Mouse (Mus musculus) kidney, embryonic 16.5 days (tissue): ENCODE measurements at regions not wholly inside any gene's neighbourhood (a gene's known extent, or its start where the extent isn't known, plus 50 kb on each side); places are given as distances from the start of the nearest gene placed in this dataset.
"Not testable (repeated sequence)": the region's sequence is repeated elsewhere in the genome, so short reads cannot be mapped to it uniquely, and the experiment has no call there.

ENCODE experiments used
- ATAC-seq: fragments of 200-750 bp; cut with Nextera tagmentation; 2 replicates; pipeline ENCODE4 v1.8.0; 2017; ENCODE audit warnings: moderate TSS enrichment; ENCODE audit not compliant: low FRiP score, low TSS enrichment
- H3K27ac ChIP-seq: fragments of 300-500 bp; sonication (generic); 2 replicates; pipeline ENCODE4 v1.5.1; 2014; ENCODE audit warnings: low read length
- H3K27me3 ChIP-seq: fragments of 300-500 bp; sonication (generic); 2 replicates; pipeline ENCODE4 v1.6.1; 2014; ENCODE audit warnings: low read length, control low read depth, mixed read lengths; ENCODE audit not compliant: insufficient read depth
- H3K36me3 ChIP-seq: fragments of 300-500 bp; sonication (generic); 2 replicates; pipeline ENCODE4 v1.6.1; 2014; ENCODE audit warnings: low read length, control low read depth, mixed read lengths; ENCODE audit not compliant: insufficient read depth
- H3K4me1 ChIP-seq: fragments of 300-500 bp; sonication (generic); 2 replicates; pipeline ENCODE4 v1.6.1; 2014; ENCODE audit warnings: low read length, control low read depth, mixed read lengths; ENCODE audit not compliant: insufficient read depth
- H3K4me2 ChIP-seq: fragments of 300-500 bp; sonication (generic); replicated peaks from 2 replicates; pipeline ENCODE4 v1.6.1; 2014; ENCODE audit warnings: low read depth, low read length
- H3K4me3 ChIP-seq: fragments of 300-500 bp; sonication (generic); 2 replicates; pipeline ENCODE4 v1.5.1; 2014; ENCODE audit warnings: mild to moderate bottlenecking, low read length
- H3K9ac ChIP-seq: fragments of 300-500 bp; sonication (generic); replicated peaks from 2 replicates; pipeline ENCODE4 v1.6.1; 2014; ENCODE audit warnings: low read length
- H3K9me3 ChIP-seq: fragments of 300-500 bp; sonication (generic); 2 replicates; pipeline ENCODE4 v1.6.1; 2016; ENCODE audit warnings: low read length, control low read depth
- WGBS: fragments of 180-500 bp; shearing (Covaris S2); extraction: QIAGEN DNeasy Blood & Tissue Kit; methylation state at CpG from one replicate; pipeline ENCODE4 v1.1.7; 2014; 5-methylcytosine and 5-hydroxymethylcytosine counted together

DNA sequence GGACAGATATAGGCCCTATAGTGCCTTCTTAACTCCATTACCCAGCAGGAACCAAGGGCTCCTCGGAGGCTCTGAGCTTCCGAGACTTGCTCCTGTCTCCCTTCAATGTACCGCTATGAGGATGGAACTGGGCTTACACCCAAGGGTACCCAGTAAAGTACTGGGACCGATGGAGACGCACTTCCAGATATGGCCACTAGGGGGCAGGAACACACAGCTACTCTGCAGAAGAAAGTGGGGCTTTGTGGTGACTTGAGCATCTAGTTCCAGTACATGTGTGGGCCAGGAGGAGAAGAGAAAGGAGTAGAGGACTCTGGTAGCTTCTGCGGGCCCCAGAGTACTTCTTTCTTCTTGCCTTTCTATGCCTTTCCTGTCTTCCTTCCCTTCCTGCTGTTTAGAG lies 108.1 kb upstream of the Ywhaq start:
- not testable (repeated sequence) for H3K9me3 ChIP-seq, H3K4me2 ChIP-seq, H3K9ac ChIP-seq, H3K27ac ChIP-seq, H3K36me3 ChIP-seq, H3K4me3 ChIP-seq, H3K27me3 ChIP-seq, ATAC-seq, H3K4me1 ChIP-seq
- 43% methylated on average over 6 of the region's 6 CpGs for WGBS

DNA sequence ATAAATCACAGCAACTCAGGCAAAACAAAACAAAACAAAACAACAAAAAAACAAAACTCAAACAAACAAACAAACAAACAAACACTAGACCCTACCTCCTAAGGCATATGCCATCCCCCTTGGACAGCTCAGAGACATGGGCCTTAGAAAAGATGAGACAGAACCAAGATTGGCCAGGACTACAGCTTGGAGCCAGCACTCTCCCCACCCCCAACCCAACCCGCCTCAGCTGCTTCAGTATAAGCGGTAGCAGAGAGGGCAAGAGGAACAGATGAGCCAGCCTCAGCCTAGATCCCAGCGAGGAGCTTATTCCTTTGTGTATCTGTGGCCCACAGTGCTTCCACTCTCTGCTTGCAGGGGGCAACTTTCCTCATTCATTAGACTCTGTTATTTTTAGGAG lies 105.2 kb upstream of the Ywhaq start:
- Histone ChIP-seq H3K27ac (no peak overlapping the region), H3K36me3 (no peaks in the 10 kb centered on the region), H3K9ac (no peak overlapping the region), H3K4me2 (no peak overlapping the region), H3K4me1 (no peaks in the 10 kb centered on the region), H3K4me3 (no peak overlapping the region), H3K27me3 (no peaks in the 10 kb centered on the region), H3K9me3 (peaks cover 4% of the 10 kb centered on the region; the same call in 1 of the 2 replicates)
- WGBS: 58% methylated on average over 3 of the region's 3 CpGs
- no peak for ATAC-seq

DNA sequence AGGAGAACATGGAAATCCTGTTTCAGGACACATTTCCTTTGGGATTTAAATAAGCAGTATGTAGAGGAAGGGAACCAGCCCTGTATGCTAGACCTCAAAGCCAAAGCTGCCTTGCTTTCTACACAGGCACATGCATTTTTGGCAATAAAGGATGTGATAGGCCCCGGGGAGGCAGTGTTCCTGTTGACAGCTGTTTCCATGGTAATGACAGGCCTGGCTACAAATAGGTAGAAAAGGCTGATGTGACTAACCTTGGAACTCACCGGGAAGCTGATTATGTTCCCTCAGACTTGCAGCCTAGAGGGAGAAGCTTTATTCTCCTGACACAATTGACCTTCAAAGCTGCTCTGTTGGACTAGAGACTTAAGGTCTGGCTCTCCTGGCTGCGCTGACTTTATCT lies 101.6 kb upstream of the Ywhaq start:
- Histone ChIP-seq H3K27me3 (no peaks in the 10 kb centered on the region), H3K4me2 (no peak overlapping the region), H3K4me3 (no peak overlapping the region), H3K27ac (no peak overlapping the region), H3K36me3 (no peaks in the 10 kb centered on the region), H3K9me3 (peaks cover 6% of the 10 kb centered on the region; the same call in 1 of the 2 replicates), H3K9ac (no peak overlapping the region), H3K4me1 (no peaks in the 10 kb centered on the region)
- 70% methylated on average over 3 of the region's 3 CpGs for WGBS
- no peak for ATAC-seq

DNA sequence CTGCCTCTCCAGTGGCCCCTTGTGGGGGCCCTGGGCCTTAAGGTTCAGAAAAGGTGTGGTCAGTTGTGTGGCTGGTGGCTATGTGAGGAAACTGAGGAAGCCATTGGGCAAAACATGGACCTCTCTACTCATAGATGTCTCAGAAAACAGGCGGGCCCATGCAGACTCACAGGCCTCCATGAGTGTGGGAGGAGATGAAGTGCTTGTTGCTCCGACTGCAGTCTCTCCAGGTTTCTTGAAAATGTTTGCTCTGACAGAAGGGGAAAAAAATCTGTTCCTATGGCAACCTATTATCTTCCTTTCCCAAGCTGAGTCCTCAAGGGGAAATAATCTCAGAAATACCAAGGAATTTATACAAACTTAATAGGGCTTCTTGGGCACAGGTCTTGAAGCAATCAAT lies 95.3 kb upstream of the Ywhaq start:
- H3K9ac ChIP-seq: no peak overlapping the region
- ATAC-seq: no peak
- H3K4me1 ChIP-seq: no peaks in the 10 kb centered on the region
- H3K4me2 ChIP-seq: no peak overlapping the region
- WGBS: 67% methylated on average over 2 of the region's 2 CpGs
- no peaks in the 10 kb centered on the region for H3K27me3 ChIP-seq
- peaks cover 3% of the 10 kb centered on the region; the same call in 1 of the 2 replicates for H3K9me3 ChIP-seq
- no peaks in the 10 kb centered on the region for H3K36me3 ChIP-seq
- H3K27ac ChIP-seq: no peak overlapping the region
- H3K4me3 ChIP-seq: no peak overlapping the region

DNA sequence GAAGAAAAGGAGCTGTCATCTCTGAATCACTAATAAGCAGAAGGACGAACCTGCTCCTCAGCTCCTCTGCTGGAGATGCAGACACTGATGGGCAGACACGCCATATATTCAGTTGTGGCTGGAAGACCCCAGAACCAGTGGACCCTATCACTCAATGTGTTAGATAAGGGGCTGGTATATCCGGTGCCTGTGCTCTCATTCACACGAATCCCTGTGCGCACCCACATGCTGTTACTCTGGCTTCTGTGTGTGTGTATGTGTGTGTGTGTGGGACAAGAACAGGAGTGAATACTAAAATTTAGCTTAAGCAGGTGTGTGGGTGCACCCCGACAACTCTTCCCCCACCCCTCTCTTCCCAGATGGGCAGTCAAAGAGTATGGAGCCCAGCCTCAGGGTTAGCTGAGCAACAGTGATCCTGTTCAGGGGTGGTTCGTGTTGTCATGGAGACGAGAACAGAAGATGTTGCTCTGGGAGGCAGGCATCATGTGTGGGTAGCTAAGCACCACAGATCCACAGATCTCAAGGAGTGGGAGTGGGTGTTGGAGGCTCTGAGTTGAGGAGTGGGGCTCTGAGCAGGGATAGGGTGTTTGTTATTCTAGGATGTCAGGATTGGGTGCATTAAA lies 93.7 kb upstream of the Ywhaq start:
- H3K4me3 ChIP-seq: no peak overlapping the region
- H3K4me1 ChIP-seq: no peaks in the 10 kb centered on the region
- H3K27ac ChIP-seq: no peak overlapping the region
- no peak overlapping the region for H3K4me2 ChIP-seq
- no peaks in the 10 kb centered on the region for H3K9me3 ChIP-seq
- 86% methylated on average over 8 of the region's 8 CpGs for whole genome bisulfite sequencing
- H3K9ac ChIP-seq: no peak overlapping the region
- no peaks in the 10 kb centered on the region for H3K27me3 ChIP-seq
- no peak for ATAC-seq
- no peaks in the 10 kb centered on the region for H3K36me3 ChIP-seq

DNA sequence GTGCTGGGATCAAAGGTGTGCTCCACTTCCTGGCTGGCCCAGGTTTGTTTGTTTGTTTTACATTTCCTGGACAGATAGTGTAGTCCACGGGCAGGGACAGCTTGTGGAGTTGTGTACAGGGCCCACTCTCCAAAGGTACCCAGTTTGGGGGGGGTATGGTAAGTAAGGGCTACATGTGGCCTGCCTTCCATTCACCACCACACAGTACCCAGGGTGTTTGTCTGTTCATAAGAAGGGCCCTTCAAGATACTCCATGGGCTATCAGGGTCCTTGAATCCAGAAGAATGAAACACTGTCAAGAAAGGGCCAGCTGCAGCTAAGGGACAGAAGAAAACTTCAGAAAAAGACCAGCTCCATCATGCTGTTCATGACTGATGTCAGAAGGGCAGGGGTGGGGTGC lies 89.6 kb upstream of the Ywhaq start:
- H3K36me3 ChIP-seq: no peaks in the 10 kb centered on the region

DNA sequence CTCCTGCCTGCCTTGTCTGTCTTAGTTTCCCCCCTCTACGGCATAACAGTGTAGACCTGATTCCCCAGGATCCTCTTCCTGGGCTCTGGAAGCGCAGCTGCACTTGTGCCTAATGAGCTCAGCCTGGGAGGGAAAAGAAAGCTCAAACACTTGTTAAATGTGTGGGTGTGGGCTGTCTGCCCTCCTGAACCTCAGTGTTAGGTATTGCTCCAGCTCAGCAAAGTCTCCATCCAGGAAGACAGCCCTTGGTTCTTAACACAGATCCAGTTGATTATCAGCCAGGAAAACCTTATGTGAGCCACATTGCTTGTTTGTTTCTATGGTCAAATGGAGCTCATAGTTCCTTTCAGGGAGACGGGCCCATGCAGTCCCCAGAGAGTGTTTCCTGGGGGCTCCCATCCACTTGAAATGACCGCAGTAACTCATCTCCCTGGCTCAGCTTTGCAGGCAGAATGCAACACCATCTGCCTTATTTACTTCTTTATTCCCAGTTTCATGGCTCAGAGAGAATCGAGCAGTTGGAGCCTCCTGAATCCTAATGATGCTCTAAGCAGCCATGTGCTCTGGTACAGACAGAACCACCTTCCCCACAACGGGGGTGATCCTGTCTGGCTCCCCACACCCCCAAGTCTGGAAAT lies 88.4 kb upstream of the Ywhaq start:
- no peak for ATAC-seq
- WGBS: 70% methylated on average over 6 of the region's 6 CpGs
- Histone ChIP-seq H3K9ac (no peak overlapping the region), H3K27me3 (no peaks in the 10 kb centered on the region), H3K4me3 (no peak overlapping the region), H3K36me3 (no peaks in the 10 kb centered on the region), H3K9me3 (no peaks in the 10 kb centered on the region), H3K4me2 (no peak overlapping the region), H3K27ac (no peak overlapping the region), H3K4me1 (no peaks in the 10 kb centered on the region)

More for the DNA sequence above, 89.6 kb upstream of the Ywhaq start:
- no peak overlapping the region for H3K9ac ChIP-seq
- no peak for ATAC-seq
- no peaks in the 10 kb centered on the region for H3K27me3 ChIP-seq
- 32% methylated on average over 1 of the region's 1 CpGs for WGBS
- H3K27ac ChIP-seq: no peak overlapping the region
- H3K9me3 ChIP-seq: no peaks in the 10 kb centered on the region
- no peak overlapping the region for H3K4me3 ChIP-seq
- H3K4me1 ChIP-seq: no peaks in the 10 kb centered on the region
- no peak overlapping the region for H3K4me2 ChIP-seq

DNA sequence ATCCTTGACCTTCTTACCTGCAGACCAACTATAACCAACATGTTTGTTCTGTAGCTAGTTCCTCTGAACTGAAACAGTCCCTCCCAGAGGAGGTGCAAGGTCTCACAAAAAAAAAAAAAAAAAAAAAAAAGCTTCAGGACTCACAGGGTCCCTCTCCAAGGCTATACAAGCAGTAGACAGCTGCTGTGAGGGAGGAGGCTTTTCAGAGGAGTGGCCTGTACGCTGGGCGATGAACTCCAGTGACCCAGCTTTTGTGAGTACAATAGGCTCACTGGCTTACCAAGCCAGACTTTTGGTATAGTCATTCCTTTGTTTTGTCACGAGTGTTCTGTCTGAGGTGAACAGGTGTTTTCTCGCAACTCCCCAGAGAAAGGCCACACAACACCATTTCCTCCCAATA lies 85.8 kb upstream of the Ywhaq start:
- 63% methylated on average over 4 of the region's 4 CpGs for WGBS
- H3K4me3 ChIP-seq: no peak overlapping the region
- no peak for ATAC-seq

DNA sequence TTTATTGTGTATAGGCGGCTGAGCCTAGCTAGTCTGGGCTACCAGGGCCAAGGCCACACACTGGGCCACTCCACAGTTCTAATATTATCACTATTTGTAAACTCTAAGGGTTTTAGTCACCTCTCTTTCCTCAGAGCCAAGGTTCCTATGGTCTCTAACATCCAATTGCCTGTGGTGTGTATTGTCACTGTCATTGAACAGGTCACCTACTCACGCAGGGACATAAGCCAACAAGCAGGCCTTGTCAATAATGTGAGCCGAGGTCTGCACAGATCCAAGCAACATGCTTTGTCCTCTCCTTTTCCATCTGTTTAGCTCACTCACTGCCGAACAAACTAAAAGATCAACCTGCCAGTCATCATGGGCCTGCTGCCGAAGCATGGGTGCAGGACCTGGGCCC lies 79.5 kb upstream of the Ywhaq start:
- no peak overlapping the region for H3K27ac ChIP-seq
- no peaks in the 10 kb centered on the region for H3K36me3 ChIP-seq
- 0 out of 2 replicates have a peak, but pooled peaks cover 2% of the 10 kb centered on the region for H3K4me1 ChIP-seq
- no peak overlapping the region for H3K4me3 ChIP-seq
- H3K9me3 ChIP-seq: no peaks in the 10 kb centered on the region
- no peaks in the 10 kb centered on the region for H3K27me3 ChIP-seq
- H3K9ac ChIP-seq: no peak overlapping the region
- no peak overlapping the region for H3K4me2 ChIP-seq
- no peak for ATAC-seq
- 87% methylated on average over 5 of the region's 5 CpGs for WGBS

More for the DNA sequence above, 85.8 kb upstream of the Ywhaq start:
- Histone ChIP-seq H3K4me2 (no peak overlapping the region), H3K4me1 (no peaks in the 10 kb centered on the region), H3K27ac (no peak overlapping the region), H3K36me3 (no peaks in the 10 kb centered on the region), H3K27me3 (no peaks in the 10 kb centered on the region), H3K9me3 (no peaks in the 10 kb centered on the region), H3K9ac (no peak overlapping the region)

DNA sequence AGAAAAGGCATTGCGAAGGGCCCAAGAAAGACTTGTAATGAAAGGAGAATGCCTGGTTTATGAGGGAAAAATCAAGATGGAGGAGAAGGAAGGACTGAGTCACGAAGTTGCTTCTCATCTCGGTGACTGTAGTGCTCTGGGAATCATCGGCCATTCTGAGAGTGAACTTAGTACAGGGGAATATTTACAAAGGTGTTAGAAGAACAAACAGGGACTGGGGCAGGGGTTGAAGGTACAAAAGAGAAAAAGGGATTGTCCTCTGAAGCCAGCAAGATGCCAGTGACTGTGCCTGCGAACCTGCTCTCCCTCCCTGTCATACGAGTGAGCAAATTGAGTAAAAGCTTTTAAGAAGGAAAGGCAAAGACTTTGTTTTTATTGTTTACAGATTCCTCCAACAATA lies 78.1 kb upstream of the Ywhaq start:
- Histone ChIP-seq H3K4me1 (0 out of 2 replicates have a peak, but pooled peaks cover 2% of the 10 kb centered on the region), H3K9ac (no peak overlapping the region), H3K27me3 (no peaks in the 10 kb centered on the region), H3K9me3 (no peaks in the 10 kb centered on the region), H3K4me2 (no peak overlapping the region), H3K36me3 (no peaks in the 10 kb centered on the region), H3K4me3 (no peak overlapping the region), H3K27ac (no peak overlapping the region)
- 92% methylated on average over 6 of the region's 6 CpGs for WGBS
- no peak for ATAC-seq
